Mouse (Mus musculus) erythroblast, adult 5-6 weeks (primary cell): ENCODE results near the gene Tubg2. TPM values are rescaled to one million over a fixed set of nuclear protein-coding genes. Genes with fewer than 3 reads are reported as not detected.
"Not testable (repeated sequence)": the region's sequence is repeated elsewhere in the genome, so short reads cannot be mapped to it uniquely, and the experiment has no call there.

Experiments
- ATAC-seq: replicated peaks from 2 replicates; pipeline ENCODE4 v1.8.0; 2016; ENCODE audit warnings: moderate number of reproducible peaks, mild to moderate bottlenecking, moderate TSS enrichment, inconsistent platforms; ENCODE audit not compliant: poor library complexity, low FRiP score, severe bottlenecking
- total RNA-seq, 2 experiments: library from RNA; stranded (forward) in 1 of 2; stranded (reverse) in 1 of 2; fragments of 150-400 nt in 1 of 2; fragments of 200-764, 138-1000 nt in 1 of 2; gene quantifications; 2 replicates each; pipeline versions ENCODE4 v1.2.3 to v1.2.4; 2015 to 2017; ENCODE audit warnings: low replicate concordance in 2 of 2

Gene Tubg2
- total RNA-seq, 2 experiments from 2014 or later = not detected

DNA sequence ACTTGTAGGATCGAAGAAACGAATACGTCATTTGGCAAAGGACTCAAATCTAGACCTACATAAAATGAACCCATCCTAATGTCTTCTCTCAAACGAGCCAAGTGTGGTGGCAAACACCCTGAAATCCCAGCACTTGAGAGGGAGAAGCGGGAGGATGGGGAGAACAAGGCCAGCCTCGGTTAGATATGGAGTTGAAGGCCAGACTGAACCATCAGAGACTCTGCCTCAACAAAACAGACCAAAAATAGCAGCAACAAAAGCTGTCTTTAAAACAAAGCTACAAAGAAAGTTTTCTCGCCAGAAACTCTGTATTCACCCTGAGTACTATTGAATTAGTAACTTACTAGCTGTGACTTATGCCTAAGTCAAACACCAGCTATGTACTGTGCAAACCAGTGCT, 18.7 kb upstream of the Tubg2 start:
- no peak for ATAC-seq

DNA sequence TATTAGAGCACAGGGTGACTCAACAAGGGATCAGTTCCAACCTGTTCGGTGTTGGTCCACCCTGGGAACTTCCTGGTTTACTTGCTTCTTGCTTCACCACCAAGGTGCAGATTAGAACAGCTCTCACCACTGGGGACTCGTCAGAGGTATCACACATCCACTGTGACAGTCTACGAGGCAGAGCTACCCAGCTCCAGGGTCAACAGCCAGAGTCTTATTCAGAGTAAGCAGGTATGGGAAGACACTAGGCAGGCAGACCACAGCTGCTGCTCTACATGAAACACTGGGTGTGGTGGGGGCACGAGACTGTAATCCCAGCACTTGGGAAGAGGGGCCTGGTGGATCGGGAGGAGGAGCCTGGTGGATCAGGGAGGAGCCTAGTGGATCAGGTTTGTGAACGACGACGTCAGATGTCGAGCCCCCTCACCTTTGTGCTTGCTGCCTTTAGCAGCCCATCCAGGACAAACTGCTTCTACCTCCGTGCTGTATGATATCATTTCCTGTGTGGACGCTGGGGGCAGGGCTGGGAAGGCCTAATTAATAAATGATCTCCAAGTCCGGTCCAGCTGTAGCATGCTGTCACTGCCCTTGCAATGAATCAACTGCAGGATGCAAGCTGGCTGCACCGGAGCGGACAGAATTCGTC, 17.0 kb upstream of the Tubg2 start:
- no peak for ATAC-seq

GRCm38 (mm10) chr11:101140164-101140819, 15.4 kb upstream of the Tubg2 start:
- ATAC-seq = no peak

GRCm38 (mm10) chr11:101141088-101141487, 14.6 kb upstream of the Tubg2 start:
- no peak for ATAC-seq

GRCm38 (mm10) chr11:101142215-101142967, 13.3 kb upstream of the Tubg2 start:
- no peak for ATAC-seq

DNA sequence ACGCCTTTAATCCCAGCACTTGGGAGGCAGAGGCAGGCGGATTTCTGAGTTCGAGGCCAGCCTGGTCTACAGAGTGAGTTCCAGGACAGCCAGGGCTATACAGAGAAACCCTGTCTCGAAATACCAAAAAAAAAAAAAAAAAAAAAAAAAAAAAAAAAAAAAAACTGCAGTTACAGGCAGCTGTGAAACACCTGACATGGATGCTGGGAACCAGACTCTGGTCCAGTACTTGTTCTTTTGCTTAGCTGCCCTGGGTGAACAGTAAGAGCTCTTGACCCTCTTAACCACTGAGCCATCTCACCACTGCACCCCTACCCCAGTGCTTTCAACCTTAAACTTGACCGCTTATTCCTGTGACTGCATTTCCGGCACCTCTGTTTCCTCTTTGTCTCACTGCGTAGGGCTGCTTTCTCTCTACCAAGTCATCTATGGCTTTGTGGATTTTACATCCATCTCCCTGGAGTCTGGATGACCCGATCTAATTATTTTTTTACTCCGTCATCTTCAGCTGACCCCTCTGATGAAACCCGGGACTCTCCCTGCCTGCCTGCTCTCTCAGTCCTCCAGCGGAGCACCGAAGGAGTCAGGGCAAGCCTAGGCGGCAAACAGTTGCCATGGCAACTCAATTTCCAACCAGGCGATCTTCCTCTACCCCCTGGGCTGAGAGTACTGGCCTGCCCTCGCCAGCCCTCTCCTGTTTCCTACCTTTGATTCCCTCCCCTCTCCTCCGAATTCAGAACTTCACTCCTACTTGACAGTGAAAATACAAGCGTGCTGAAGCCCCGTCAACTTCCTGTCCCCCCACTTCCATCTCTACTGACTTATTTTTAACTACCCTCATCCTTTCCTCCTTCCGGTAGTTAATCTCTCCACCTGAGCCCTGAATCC, 12.1 kb upstream of the Tubg2 start:
- ATAC-seq = no peak

GRCm38 (mm10) chr11:101146377-101146776, 9.3 kb upstream of the Tubg2 start:
- ATAC-seq = no peak

- no peak for ATAC-seq
Measured at GRCm38 (mm10) chr11:101148751-101149150, 7.0 kb upstream of the Tubg2 start.

- no peak for ATAC-seq
Measured at GRCm38 (mm10) chr11:101149178-101150105, 6.3 kb upstream of the Tubg2 start.

DNA sequence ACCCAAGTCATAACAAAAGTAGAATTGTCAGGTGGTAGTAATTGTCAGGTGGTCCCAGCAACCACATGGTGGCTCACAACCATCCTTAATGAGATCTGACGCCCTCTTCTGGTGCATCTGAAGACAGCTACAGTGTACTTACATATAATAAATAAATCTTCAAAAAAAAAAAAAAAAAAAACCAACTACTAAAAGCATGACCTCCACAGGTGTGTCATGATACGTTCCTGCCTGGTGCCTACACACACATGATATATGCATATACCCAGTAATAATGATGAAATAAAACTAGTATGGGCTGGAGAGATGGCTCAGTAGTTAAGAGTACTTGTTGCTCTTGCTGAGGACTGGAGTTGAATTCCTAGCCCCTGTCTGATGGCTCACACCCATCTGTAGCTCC, 4.6 kb upstream of the Tubg2 start:
- no peak for ATAC-seq

- ATAC-seq = no peak
Measured at GRCm38 (mm10) chr11:101152825-101153224, 2.9 kb upstream of the Tubg2 start.

DNA sequence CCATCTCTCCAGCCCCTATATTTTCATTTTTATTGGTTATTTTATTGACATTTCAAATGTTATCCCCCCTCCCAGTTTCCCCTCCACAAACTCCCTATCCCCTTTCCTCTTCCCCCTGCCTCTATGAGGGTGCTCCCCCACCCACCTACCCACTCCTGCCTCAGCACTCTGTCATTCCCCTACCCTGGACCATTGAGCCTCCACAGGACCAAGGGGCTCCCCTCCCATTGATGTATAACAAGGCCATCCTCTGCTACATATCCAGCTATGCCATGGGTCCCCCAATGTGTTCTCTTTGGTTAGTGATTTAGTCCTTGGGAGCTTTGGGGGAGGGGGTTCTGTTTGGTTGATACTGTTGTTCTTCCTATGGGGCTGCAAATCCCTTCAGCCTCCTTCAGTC, 1.1 kb upstream of the Tubg2 start:
- no peak for ATAC-seq

- ATAC-seq = no peak
Measured at GRCm38 (mm10) chr11:101155151-101155550, 556 bp upstream of the Tubg2 start.

DNA sequence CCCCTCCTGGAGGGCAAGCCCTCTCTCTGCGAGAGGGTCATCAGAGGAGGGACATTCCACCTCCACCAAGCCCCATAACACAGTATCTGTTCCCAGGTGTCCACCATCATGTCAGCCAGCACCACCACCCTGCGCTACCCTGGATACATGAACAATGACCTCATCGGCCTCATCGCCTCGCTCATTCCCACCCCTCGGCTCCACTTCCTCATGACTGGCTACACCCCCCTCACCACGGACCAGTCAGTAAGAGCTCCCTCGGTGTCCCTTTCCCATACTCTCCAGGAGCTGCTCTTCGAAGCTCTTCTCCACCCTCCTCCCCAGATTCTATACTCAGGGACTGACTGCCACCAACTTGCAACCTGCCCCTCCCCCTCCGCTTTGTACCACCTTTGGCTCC, 4.4 kb downstream of the Tubg2 start:
- not testable (repeated sequence) for ATAC-seq

DNA sequence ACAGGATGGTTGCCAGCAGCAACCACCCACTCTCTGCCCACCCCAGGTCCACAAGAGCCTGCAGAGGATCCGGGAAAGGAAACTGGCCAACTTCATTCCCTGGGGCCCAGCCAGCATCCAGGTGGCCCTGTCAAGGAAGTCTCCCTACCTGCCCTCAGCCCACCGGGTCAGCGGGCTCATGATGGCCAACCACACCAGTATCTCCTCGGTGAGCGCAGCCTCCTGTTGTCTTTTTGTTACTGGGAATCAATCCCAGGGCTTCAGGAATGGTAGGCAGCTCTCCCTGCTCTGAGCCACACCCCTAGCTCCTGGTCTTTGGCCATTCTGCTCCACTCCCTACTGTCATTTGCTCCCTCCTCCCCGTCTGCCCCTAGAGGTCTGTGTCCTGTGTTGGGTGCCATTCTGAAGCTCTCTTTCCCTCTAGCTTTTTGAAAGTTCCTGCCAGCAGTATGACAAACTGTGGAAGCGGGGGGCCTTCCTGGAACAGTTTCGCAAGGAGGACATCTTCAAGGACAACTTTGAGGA, 5.3 kb downstream of the Tubg2 start:
- not testable (repeated sequence) for ATAC-seq

DNA sequence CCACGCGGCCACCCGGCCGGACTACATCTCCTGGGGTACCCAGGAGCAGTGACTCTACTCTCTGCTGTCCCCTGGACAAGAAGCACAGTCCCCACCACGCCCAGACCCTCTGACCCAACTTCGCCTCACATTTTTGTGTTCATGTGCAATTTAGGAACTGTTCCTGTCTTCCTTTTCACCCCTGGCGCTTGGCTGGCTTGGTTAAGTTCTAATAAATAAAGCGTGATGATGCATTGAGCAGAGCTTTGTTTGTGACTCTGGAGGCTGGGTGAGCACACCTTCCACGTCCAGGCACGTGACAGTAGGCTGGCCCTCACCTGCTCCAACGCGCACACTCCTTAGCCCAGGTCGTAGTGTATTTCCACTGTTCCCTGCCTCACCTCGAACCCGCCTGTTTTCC, 5.8 kb downstream of the Tubg2 start:
- ATAC-seq = no peak

DNA sequence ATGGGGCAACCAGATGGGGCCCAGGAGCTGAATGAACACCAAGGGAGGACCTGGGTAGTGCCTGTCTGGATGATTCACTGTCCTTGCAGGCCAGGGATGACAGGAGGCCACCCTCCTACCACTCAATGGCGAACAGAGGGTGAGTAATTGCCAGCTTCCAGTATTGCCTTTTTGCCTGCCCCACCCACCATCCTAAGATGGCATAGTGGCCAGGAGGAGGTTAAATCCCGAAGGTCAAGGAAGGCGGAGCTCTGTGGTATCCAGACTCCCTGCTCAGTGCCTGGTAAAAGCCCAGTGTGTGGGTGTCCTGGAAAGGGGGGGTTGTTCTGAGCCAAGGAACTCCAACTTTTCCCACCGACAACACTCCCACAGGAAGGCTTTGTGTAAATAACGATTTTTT, 6.6 kb downstream of the Tubg2 start:
- no peak for ATAC-seq

DNA sequence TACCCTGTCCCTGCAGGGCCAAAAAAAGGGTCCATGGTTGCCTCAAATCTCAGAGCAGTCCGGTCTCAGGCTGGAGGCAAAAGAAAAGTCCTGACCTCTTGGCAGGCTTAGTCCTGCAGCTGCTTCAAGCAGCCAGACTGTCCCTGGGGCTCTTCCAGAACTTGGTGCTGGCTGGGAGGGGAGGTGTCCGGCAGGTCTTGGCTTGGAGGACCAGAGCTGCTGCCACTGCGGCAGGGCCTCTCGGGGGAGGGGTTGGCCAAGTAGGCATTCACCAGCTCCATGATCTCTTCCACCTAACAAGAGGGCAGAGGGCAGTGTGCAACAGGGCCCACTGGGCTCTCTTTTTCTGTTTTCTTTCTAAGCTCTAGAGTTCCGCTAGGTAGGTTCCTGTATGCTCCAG, 7.1 kb downstream of the Tubg2 start:
- ATAC-seq = no peak
